Mouse (Mus musculus) kidney, postnatal 4 days (tissue): ENCODE data around the gene Pold4.

ENCODE experiments used
- DNase-seq, 2 experiments: peaks; one replicate each; pipeline ENCODE4 v3.0.0; 2021; ENCODE audit warnings: mixed read lengths in 2 of 2

The Pold4 gene

DNA sequence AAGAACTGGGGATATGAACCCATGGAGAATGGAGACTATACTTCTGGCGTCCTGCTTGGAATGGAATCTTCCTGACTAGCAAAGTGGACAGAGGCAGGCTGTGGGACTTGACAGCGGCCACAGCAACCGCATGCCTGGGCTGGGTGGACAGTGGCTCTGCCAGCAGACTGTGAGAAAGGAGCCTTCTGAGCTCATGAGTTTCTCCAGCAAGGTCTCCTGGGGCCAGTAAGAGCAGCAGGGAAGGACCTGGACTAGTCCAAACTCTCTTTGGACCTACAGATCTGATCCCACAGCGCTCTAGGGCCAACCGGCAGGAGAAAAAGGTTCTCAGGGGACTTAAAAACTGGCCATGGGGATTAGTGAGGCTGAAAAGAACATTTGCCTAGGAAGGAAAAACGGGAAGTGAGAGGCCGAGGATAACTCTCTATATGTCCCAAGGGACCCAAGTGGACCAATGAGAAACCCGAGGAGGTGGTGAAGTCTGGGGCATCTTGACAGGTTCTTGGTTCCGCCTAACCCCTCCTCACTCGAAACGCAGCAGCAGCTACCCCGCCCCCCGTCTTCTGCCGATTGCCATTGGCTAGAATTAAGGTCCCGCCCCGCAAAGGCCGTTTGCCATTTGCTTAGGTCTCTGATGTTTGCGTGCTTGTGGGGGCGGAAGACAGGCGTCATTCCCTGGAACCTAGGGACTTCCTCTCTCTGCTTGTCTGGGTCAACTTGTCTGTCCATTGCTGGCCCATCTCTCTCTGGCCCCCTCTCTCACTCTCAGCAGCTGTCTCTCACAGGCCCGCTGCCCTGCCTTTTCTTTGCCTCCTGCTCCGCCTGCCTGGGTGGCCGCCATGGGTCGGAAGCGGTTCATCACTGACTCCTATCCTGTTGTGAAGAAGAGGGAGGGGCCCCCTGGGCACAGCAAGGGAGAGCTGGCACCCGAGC is at the start of gene Pold4:
Gene Pold4 (plus strand): TSS at position 647 of the 933 bp plus-strand sequence.
- DNase-seq: peak; percentile 98 to 99

- DNase-seq: no peak
These were observed 48.0 kb upstream of the Pold4 start for GRCm38 (mm10) chr19:4183689-4184088.

GRCm38 (mm10) chr19:4184976-4185975 is 46.4 kb upstream of the Pold4 start:
- DNase-seq: peak; percentile 61 to 70

DNA sequence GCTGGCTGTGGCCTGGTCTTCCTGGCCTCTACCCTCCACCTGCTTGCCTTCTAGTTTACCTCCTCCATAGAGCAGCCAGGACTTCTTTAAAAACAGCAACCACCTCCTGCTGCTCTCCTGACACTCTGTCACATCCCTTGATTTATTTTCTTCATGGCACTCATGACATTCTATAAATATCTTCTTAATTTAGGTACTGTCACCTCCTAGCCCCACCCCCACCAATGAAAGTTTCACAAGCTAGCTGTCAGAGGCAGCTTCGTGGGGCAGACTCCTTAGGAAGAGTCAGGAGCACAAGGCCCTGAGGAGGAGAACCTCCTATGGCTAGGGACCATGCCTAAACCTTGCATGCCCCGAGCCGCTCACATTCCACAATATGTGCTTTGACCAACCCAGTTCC is 44.4 kb upstream of the Pold4 start:
- DNase-seq: no peak

- no peak for DNase-seq
These were observed 42.6 kb upstream of the Pold4 start for GRCm38 (mm10) chr19:4189051-4189620.

DNA sequence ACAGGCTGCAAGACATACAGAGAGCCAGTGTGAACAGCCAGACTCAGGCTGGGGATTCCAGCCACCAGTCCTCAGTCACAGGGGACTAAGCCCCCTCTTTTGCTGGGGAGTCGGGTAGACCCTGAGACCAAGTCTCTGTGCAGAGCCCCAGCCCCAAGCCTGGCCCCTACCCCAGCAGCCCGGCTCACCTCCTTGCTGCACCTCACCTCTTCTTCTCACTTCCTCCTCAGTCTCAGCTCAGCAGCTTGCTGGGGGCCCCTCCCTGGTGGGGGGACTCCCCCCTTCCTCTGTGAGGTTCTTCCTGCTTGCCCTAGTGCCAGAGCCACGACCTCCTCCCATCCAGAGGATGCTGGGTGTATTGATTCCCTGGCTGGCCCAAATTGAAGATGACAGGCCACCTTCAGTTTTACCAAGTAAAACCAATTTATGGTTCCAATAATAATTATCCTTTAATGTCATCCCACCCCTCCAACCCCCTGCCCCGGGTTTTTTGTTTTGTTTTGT is 40.8 kb upstream of the Pold4 start, which contains the start of gene Tbc1d10c:
Gene Tbc1d10c (minus strand): TSS at position 454 of the 504 bp plus-strand sequence.
- DNase-seq: peak in 1 of 2 experiments; percentile 60

DNA sequence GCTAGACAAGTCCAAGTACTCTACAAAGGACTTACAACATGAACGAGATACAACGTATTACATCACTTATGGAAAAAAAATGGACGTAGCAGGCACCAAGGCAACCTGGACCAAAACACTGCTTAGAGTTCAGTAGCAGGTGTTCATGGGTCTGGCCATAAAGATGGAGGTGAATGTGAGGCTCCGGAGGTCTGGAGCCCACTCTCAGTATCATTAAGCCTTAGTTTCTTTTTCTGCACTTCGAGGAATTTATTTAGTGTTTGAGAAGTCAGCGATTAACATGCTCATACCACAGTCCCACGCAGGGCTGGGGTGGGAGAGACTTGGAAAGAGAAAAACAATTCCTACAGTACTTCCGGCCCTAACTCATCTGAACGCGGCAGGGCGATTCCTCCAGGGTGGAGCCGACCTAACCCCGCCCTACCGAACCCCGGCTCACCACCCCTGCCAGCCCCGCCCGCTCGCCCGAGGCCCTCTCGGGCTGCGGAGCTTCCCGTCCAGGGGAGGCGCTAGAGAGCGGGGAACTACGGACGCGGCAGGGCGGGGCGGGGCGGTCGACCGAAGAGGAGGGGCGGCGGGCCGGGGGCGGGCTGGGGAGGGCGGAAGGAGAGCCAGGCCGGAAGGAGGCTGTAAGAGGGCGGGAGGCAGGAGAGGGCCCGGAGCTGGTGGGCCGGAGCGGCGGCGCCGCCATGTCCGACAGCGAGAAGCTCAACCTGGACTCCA is 40.0 kb upstream of the Pold4 start, which contains the start of gene Ppp1ca:
Gene Ppp1ca (plus strand): TSS at position 538 of the 723 bp plus-strand sequence.
- peak; percentile 99 for DNase-seq

DNA sequence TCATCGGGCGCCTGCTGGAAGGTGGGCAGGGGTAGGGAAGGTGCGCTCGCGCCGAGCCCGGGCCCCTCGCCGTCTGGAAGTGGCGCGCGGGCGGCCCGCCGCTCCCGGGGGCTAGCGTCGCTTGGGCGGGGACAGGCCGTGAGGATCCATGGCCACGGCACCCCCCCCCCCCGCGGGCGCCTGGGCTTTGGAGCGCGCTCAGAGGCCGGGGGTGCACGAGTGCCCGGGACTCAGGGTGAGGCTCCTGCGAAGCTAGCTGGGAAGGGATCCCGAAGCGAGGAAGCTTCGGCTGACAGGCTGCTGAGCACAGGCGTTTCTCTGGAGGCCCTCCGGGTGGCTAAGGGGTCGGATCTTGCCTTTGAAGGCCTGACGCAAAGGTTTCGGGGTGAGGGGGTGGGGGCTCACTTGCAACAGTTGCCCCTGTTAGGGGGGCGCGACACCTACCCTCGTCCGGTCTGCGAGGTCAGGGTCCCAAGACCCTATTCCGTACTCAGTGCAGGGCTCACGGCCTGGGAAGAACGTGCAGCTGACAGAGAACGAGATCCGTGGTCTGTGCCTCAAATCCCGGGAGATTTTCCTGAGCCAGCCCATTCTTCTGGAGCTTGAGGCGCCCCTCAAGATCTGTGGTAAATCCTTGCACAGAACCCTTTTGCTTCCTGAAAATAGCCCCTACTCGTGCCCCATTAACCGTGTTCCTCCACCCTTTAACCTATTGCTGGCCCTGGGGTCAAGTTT is 39.3 kb upstream of the Pold4 start:
- no peak for DNase-seq

DNA sequence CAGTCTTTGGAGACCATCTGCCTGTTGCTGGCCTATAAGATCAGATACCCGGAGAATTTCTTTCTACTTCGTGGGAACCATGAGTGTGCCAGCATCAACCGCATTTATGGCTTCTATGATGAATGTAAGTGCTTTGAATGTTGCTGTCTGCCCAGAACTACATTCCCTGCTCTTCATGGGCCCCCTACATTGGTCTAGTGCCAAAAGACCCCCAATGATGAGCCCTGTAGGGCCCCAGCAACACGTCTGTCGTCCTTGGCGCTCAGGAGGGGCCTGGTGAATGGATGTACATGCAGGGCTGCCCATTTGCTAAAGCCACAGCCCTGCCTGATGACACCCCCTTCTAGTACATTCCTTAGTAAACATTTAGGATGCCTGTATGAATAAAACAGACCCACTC is 38.6 kb upstream of the Pold4 start:
- peak in 1 of 2 experiments; percentile 8 for DNase-seq

GRCm38 (mm10) chr19:4194021-4194724 is 37.5 kb upstream of the Pold4 start:
- DNase-seq: no peak

- DNase-seq: peak in 1 of 2 experiments; percentile 15
These were observed 36.7 kb upstream of the Pold4 start for GRCm38 (mm10) chr19:4194776-4195650.

DNA sequence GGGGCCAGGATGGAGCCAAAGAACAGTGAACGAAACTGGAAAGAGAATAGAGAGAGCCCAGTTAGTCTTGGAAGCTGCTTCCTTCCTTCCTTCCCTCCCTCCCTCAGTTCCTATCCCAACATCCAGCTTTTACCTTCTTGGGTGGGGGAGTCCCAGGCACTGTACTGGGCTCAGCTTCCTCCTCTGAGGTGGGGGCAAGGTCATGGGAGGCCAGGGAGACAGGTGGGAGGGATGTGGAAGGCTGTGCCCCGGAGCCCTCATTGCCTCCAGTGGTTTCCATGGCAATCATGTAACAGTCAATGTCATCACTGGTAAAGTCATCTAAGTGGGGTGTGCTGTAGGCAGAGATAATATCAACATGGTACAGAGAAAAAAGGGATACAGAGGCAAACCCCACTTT is 35.7 kb upstream of the Pold4 start:
- peak in 1 of 2 experiments; percentile 9 for DNase-seq

DNA sequence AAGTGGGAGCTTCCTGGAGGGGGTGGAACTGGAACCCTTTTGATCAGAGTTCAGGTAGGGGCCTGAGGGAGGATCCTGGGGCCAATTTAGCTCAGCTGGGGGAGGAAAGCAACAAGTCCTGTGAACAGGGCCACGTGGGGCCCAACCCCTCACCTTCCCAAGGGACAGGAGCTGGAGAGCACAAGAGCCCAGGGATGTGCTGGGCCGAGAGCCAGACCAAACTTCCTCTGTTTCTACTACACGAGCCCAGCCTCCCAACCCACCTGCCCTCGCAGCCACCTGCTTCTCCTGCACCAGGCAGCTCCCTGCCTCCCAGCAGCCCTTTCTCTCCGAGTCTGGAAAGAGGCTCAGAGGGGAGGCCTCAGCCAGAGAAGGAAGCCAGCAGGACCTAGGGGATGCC is 35.2 kb upstream of the Pold4 start:
- peak; percentile 43 to 54 for DNase-seq

DNA sequence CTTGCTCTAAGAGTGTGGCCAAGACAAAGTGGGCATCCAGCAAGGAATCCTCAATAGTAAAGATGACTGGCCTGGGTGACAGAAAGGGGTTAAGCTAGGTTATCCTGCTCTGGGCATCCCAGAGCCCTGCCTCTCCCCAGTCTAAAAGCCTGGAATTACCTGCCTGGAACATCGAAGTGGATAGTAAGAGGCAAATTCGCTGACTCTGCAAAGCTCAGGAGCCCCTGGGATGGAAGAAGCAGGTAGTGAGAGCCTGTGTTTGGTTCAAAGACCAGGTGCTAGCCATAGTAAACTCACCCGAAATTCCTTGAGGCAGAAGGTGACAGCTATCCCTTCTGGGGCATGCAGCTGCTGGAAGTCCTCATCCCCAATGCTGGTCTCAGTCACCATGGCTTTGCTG is 34.5 kb upstream of the Pold4 start:
- DNase-seq: no peak

DNA sequence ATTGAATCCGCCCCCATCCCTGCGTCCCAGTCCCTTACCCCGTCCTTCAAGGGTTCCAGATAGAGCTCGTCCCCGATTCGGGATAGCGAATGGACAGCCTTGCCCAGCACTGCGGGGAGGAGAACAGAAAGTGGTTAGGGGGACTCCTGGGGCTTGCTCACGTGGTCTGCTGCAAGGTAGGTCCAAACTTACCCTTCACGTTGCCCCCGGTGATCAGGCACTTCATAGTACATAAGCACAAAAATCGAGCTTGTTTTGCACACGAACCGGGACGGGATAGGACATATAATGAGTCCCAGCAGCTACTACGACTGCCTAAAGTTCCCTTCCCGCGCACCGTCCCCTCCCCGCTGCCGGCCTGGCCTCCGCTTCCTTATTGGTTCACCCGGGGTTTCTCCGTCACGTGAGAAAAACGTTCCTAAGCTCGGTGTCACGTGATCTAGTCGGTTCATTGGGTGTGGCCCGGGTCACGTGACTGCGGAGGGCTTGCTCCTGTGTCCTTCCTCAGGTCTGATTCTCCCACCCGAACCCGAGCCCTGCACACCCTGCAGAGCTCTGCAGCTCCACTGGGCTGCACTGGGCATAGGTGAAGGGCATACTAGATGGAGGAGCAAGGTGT is 30.3 kb upstream of the Pold4 start, which contains the start of gene Rad9a:
Gene Rad9a (minus strand): TSS at position 372 of the 619 bp plus-strand sequence.
- peak; percentile 97 to 98 for DNase-seq

GRCm38 (mm10) chr19:4202149-4202548 is 29.6 kb upstream of the Pold4 start:
- no peak for DNase-seq

- no peak for DNase-seq
These were observed 28.6 kb upstream of the Pold4 start for GRCm38 (mm10) chr19:4203148-4203547.

GRCm38 (mm10) chr19:4203604-4204326 is 27.9 kb upstream of the Pold4 start:
- DNase-seq: peak in 1 of 2 experiments; percentile 9
